Mouse (Mus musculus) liver, embryonic 14.5 days (tissue): ENCODE results near the gene Aldh9a1. TPM values are rescaled to one million over a fixed set of nuclear protein-coding genes. Genes with fewer than 3 reads are reported as not detected.
A peak's percentile ranks its signal among the peaks of the same experiment; 100 is the strongest.
"Not testable (repeated sequence)": the region's sequence is repeated elsewhere in the genome, so short reads cannot be mapped to it uniquely, and the experiment has no call there.

Experiments used
- ATAC-seq: fragments of 200-750 bp; cut with Nextera tagmentation; 2 replicates; pipeline ENCODE4 v1.8.0; 2017; ENCODE audit warnings: moderate number of reproducible peaks, mild to moderate bottlenecking, moderate library complexity; ENCODE audit not compliant: insufficient read depth
- DNase-seq, 3 experiments: peaks; one replicate each; pipeline ENCODE4 v3.0.0-alpha.2; 2012 to 2013; ENCODE audit warnings: low read depth in 3 of 3, low spot score in 3 of 3
- H3K27ac ChIP-seq: fragments of 300-500 bp; sonication (generic); 2 replicates; pipeline ENCODE4 v1.5.1; 2014; ENCODE audit warnings: moderate library complexity, mild to moderate bottlenecking, control low read depth, inconsistent platforms
- H3K27me3 ChIP-seq: fragments of 300-500 bp; sonication (generic); 2 replicates; pipeline ENCODE4 v1.6.1; 2014; ENCODE audit warnings: mild to moderate bottlenecking, low read length, moderate library complexity; ENCODE audit not compliant: control insufficient read depth, insufficient read depth
- H3K36me3 ChIP-seq: fragments of 300-500 bp; sonication (generic); replicated peaks from 2 replicates; pipeline ENCODE4 v1.6.1; 2014; ENCODE audit warnings: low read depth; ENCODE audit not compliant: control insufficient read depth, insufficient read depth
- H3K4me1 ChIP-seq, 2 experiments: fragments of 200-500 bp in 1 of 2; fragments of 300-500 bp in 1 of 2; sonication (generic) in 1 of 2; replicated peaks; 2 replicates each; pipeline ENCODE4 v1.6.1; 2012 to 2014; ENCODE audit warnings: antibody characterized with exemption in 1 of 2, inconsistent platforms in 1 of 2, low read length in 1 of 2; ENCODE audit not compliant: control insufficient read depth in 2 of 2, insufficient read depth in 2 of 2
- H3K4me2 ChIP-seq: fragments of 300-500 bp; sonication (generic); 2 replicates; pipeline ENCODE4 v1.6.1; 2014; ENCODE audit warnings: low read depth, mild to moderate bottlenecking, control low read depth, moderate library complexity
- H3K4me3 ChIP-seq, 2 experiments: fragments of 200-500 bp in 1 of 2; fragments of 300-500 bp in 1 of 2; sonication (generic) in 1 of 2; 2 replicates each; pipeline ENCODE4 v1.5.1; 2012 to 2014; ENCODE audit warnings: low read depth in 2 of 2, low read length in 2 of 2, mild to moderate bottlenecking in 2 of 2, control low read depth in 1 of 2, inconsistent platforms in 1 of 2, moderate library complexity in 1 of 2; ENCODE audit not compliant: insufficient read depth in 1 of 2
- H3K9ac ChIP-seq: fragments of 300-500 bp; sonication (generic); replicated peaks from 2 replicates; pipeline ENCODE4 v1.6.1; 2014; ENCODE audit warnings: mild to moderate bottlenecking, control low read depth, moderate library complexity
- H3K9me3 ChIP-seq: fragments of 300-500 bp; sonication (generic); 2 replicates; pipeline ENCODE4 v1.6.1; 2016; ENCODE audit warnings: low read length, mixed read lengths; ENCODE audit not compliant: control insufficient read depth
- CTCF ChIP-seq: IDR thresholded peaks from 2 replicates; pipeline ENCODE4 v1.5.1; 2016; ENCODE audit warnings: antibody characterized with exemption, low read depth, control low read depth
- EP300 ChIP-seq: IDR thresholded peaks from 2 replicates; pipeline ENCODE4 v1.6.1; 2016; ENCODE audit warnings: antibody characterized with exemption, low read depth
- WGBS: fragments of 180-500 bp; shearing (Covaris S2); extraction: QIAGEN DNeasy Blood & Tissue Kit; methylation state at CpG from one replicate; pipeline ENCODE4 v1.1.7; 2014; ENCODE audit not compliant: insufficient replicate concordance; 5-methylcytosine and 5-hydroxymethylcytosine counted together
- polyA plus RNA-seq, 2 experiments: library from polyadenylated mRNA; depleted of rRNA in 1 of 2; stranded (reverse) in 1 of 2; unstranded in 1 of 2; fragments of >200 nt; fragmentation: Nextera tagmentation in 1 of 2; extraction: Ambion mirVana in 1 of 2; gene quantifications; 2 replicates each; pipeline versions ENCODE4 v1.2.1 to v1.2.3; 2012 to 2014

The Aldh9a1 gene
- polyA plus RNA-seq, 2 experiments = 28.1 to 52.5 TPM

GRCm38 (mm10) chr1:167340111-167340787, 9.5 kb upstream of the Aldh9a1 start:
- Histone ChIP-seq H3K9ac (peak overlapping the region; percentile 72), H3K27ac (peak overlapping the region; percentile 25; the same call in 1 of the 2 replicates), H3K36me3 (no peaks in the 10 kb centered on the region), H3K4me2 (peak overlapping the region; percentile 95), H3K4me1 (peaks cover 2 to 13% of the 10 kb centered on the region in 2 experiments; a peak in 3 of 4 replicates), H3K4me3 (peak overlapping the region; percentile 64), H3K9me3 (no peaks in the 10 kb centered on the region), H3K27me3 (no peaks in the 10 kb centered on the region)
- TF ChIP-seq CTCF (no peak), EP300 (no peak)
- peak; percentile 81 for ATAC-seq
- 2% methylated on average over 45 of the region's 47 CpGs for WGBS
- DNase-seq = no peak

- TF ChIP-seq CTCF = peak; percentile 59
- no peak for TF ChIP-seq EP300
- Histone ChIP-seq H3K9ac (no peak overlapping the region), H3K27me3 (no peaks in the 10 kb centered on the region), H3K4me3 (no peak overlapping the region), H3K36me3 (no peaks in the 10 kb centered on the region), H3K27ac (no peak overlapping the region), H3K4me2 (peak overlapping the region; percentile 95), H3K4me1 (peaks cover 2 to 13% of the 10 kb centered on the region in 2 experiments; a peak in 3 of 4 replicates), H3K9me3 (no peaks in the 10 kb centered on the region)
- DNase-seq (no peak), ATAC-seq (peak; percentile 31)
- WGBS = 66% methylated on average over 3 of the region's 3 CpGs
Observed at GRCm38 (mm10) chr1:167340910-167341528, 8.8 kb upstream of the Aldh9a1 start.

- Histone ChIP-seq H3K27me3 (no peaks in the 10 kb centered on the region), H3K4me1 (peaks cover 2 to 13% of the 10 kb centered on the region in 2 experiments; a peak in 3 of 4 replicates), H3K36me3 (no peaks in the 10 kb centered on the region), H3K4me3 (no peak overlapping the region), H3K9ac (no peak overlapping the region), H3K9me3 (no peaks in the 10 kb centered on the region), H3K4me2 (no peak overlapping the region), H3K27ac (no peak overlapping the region)
- 82% methylated on average over 10 of the region's 10 CpGs for WGBS
- DNase-seq (no peak), ATAC-seq (no peak)
- peak; percentile 28 for TF ChIP-seq CTCF
- TF ChIP-seq EP300 = no peak
Observed at GRCm38 (mm10) chr1:167342831-167343230, 7.0 kb upstream of the Aldh9a1 start.

- not testable (repeated sequence) for ATAC-seq, H3K4me2 ChIP-seq, H3K27ac ChIP-seq, H3K9ac ChIP-seq, H3K27me3 ChIP-seq, H3K36me3 ChIP-seq, H3K9me3 ChIP-seq, H3K4me3 ChIP-seq, DNase-seq
- 74% methylated on average over 10 of the region's 10 CpGs for WGBS
- H3K4me1 ChIP-seq = peaks cover 10 to 12% of the 10 kb centered on the region in 2 experiments
Observed at GRCm38 (mm10) chr1:167345994-167346520, 3.7 kb upstream of the Aldh9a1 start.

GRCm38 (mm10) chr1:167349206-167349605, 585 bp upstream of the Aldh9a1 start:
- Histone ChIP-seq H3K36me3 (peaks cover 16% of the 10 kb centered on the region), H3K4me3 (peak overlapping the region in 1 of 2 experiments; percentile 76; a peak in 2 of 4 replicates), H3K4me2 (peak overlapping the region; percentile 99), H3K27ac (peak overlapping the region; percentile 93), H3K9ac (peak overlapping the region; percentile 88), H3K4me1 (peaks cover 12% of the 10 kb centered on the region in 2 experiments)
- not testable (repeated sequence) for H3K27me3 ChIP-seq, DNase-seq, ATAC-seq, H3K9me3 ChIP-seq
- WGBS = 17% methylated on average over 3 of the region's 3 CpGs
